Mouse (Mus musculus): Measurements from ENCODE around the gene Naa11. TPM values are rescaled to one million over a fixed set of nuclear protein-coding genes. Genes with fewer than 3 reads are reported as not detected.

The Naa11 gene
- polyA plus RNA-seq, 1 experiment: not detected

- Histone ChIP-seq H3K4me1 (ENCODE audit: control insufficient read depth, insufficient read depth, low read length) (no peaks in the 10 kb centered on the region), H3K4me3 (replicated peaks; ENCODE audit: control insufficient read depth, low read depth, low read length) (no peak overlapping the region), H3K27ac (ENCODE audit: control insufficient read depth, insufficient read depth, low read depth, low read length, poor library complexity) (no peak overlapping the region)
- WGBS: 74% methylated on average over 3 of the region's 3 CpGs
- TF ChIP-seq CTCF (IDR thresholded peaks at IDR 0.05; ENCODE audit: control insufficient read depth, insufficient read depth, low read length) (no peak), POLR2A (IDR thresholded peaks at IDR 0.05; ENCODE audit: borderline replicate concordance, control insufficient read depth, low read depth, low read length) (no peak)
These were observed 57.4 kb downstream of the Naa11 start for GRCm38 (mm10) chr5:97334794-97335193.

Other genes starting within 250 kb of the Naa11 start
- not detected in 2 replicates for gene Gk2, start 64.6 kb upstream of the Naa11 start, polyA plus RNA-seq (2011; ENCODE audit: insufficient read depth, insufficient read length, low replicate concordance, missing spikeins)

All from bone marrow, adult 2 months (tissue).